Mouse (Mus musculus) frontal cortex, postnatal 14 days (tissue): Measurements from ENCODE around the gene Spata9.

Experiments used
- DNase-seq, 2 experiments: peaks; one replicate each; pipeline ENCODE4 v3.0.0; 2022; ENCODE audit warnings: low spot score in 2 of 2

Gene Spata9

GRCm38 (mm10) chr13:75992169-75993028 lies 25.4 kb downstream of the Spata9 start:
- no peak for DNase-seq

GRCm38 (mm10) chr13:76003272-76003671 lies 36.3 kb downstream of the Spata9 start:
- no peak for DNase-seq

- DNase-seq: no peak
These were observed 47.6 kb downstream of the Spata9 start for GRCm38 (mm10) chr13:76014511-76014910.

- no peak for DNase-seq
These were observed 50.5 kb downstream of the Spata9 start for GRCm38 (mm10) chr13:76017465-76017864.

GRCm38 (mm10) chr13:76017974-76018843 lies 51.3 kb downstream of the Spata9 start, which contains the start of gene Rfesd:
Rfesd (minus strand) TSS chr13:76018719.
- peak; percentile 93 to 96 for DNase-seq

- DNase-seq: no peak
These were observed 52.0 kb downstream of the Spata9 start for GRCm38 (mm10) chr13:76018844-76019400.

GRCm38 (mm10) chr13:76021782-76022181 lies 54.8 kb downstream of the Spata9 start:
- no peak for DNase-seq

GRCm38 (mm10) chr13:76024588-76024987 lies 57.6 kb downstream of the Spata9 start:
- no peak for DNase-seq

- no peak for DNase-seq
These were observed 75.5 kb downstream of the Spata9 start for GRCm38 (mm10) chr13:76042455-76042854.

GRCm38 (mm10) chr13:76044971-76045370 lies 78.0 kb downstream of the Spata9 start:
- no peak for DNase-seq
